Mouse (Mus musculus) embryo, embryonic 10 days (tissue): ENCODE data around the gene Dnah12.
"Not testable (repeated sequence)": the region's sequence is repeated elsewhere in the genome, so short reads cannot be mapped to it uniquely, and the experiment has no call there.

ENCODE experiments used
- DNase-seq: peaks from one replicate; pipeline ENCODE4 v3.0.0-alpha.2; 2015; ENCODE audit warnings: low spot score

Gene Dnah12

DNA sequence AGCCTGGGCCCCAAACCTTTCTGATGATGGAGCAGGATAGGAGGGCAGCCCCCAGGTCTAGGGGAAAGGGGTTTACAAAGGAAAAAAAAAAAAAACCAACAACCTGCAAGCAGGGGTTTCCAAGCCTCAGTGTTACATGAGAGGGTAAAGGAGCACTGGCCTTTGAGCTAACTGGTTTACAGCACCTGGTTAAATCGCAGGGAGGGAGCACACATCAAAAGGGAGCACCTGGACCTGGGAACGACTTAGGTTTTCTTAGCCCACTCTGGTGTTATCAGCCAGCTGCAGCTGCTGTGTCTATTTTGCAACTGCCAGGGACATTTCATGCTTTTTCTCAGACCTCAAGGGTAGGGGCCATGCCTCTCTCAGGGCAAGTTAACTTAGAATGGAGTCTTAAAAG is 26.6 kb downstream of the Dnah12 start:
- DNase-seq: not testable (repeated sequence)

DNA sequence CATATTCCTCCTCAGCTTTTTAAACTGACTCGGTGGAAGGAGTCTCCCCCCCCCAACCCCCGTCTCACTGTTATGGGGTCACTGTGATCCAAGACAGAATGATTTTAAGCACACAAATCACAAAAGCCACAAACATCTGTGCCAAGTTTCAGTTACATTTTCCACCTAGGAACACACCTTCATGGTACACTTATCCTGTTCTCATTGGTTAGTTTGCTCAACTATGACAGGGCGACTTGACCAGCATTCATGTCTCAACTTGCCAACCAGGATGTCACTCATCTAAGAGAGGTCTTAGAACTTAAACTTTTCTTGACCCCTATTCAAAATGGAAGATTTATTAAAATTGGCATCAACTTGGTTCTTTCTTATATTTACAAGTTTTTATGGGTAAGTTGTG is 31.8 kb downstream of the Dnah12 start:
- DNase-seq: no peak

DNA sequence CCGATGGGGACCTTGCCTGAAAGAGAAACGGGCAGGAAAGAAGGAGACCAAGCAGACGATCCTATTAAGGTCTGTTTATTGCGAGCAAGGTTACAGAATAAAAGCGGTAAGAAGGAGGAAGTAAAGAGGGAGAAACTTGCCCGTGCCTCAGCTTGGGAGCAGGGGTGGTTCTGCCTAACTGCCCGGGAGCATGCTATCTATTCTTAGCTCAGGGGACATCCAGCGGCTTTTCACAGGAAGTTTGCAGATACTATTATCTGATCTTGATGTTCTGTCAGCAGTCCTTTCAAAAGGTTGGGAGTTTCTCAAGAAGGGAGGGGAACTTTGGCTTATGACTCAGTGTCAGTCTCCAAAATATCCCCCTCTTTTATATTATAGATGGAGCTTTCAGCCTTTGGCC is 65.5 kb downstream of the Dnah12 start:
- no peak for DNase-seq

DNA sequence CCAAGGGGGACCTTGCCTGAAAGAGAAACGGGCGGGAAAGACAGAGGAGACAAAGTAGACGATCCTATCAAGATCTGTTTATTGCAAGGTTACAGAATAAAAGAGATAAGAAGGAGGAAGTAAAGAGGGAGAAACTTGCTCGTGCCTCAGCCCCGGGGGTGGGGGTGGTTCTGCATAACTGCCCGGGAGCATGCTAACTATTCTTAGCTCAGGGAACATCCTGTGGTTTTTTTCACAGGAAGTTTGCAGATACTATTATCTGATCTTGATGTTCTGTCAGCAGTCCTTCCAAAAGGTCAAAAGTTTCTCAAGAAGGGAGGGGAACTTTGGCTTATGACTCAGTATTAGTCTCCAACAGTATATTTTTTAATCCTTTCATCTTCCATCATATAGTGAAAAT is 71.8 kb downstream of the Dnah12 start:
- DNase-seq: no peak

DNA sequence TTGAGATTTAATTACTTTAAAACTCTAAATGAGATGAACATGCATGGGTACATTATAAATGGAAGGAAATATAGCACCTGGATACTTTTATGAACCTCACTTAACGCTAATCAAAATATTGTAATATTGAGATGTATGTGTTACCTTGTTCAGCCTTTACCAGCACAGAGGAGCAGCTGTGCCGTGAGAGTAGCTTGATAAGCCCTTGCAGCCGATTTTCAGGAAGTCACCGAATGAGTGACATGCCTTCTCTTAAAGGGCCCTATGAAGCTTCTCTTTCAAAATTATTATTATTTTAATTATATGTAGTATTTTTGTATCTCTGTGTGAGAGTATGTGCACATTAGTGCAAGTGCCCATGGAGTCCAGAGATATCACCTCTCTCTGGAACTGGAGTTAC is 75.1 kb downstream of the Dnah12 start:
- DNase-seq: no peak

DNA sequence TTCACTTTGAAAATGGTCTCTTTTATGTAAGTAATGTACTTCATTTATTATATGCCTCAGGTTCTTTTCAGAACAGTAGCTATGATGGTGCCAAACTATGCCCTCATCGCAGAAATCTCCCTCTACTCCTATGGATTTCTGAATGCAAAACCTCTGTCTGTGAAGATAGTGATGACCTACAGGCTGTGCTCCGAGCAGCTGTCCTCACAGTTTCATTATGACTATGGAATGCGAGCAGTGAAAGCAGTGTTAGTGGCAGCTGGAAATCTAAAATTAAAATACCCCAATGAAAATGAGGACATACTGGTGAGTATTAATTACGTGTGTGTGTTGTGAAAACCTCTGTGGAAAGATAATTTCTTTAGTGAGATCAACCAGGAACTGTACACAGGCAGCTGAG is 80.5 kb downstream of the Dnah12 start:
- DNase-seq: no peak

DNA sequence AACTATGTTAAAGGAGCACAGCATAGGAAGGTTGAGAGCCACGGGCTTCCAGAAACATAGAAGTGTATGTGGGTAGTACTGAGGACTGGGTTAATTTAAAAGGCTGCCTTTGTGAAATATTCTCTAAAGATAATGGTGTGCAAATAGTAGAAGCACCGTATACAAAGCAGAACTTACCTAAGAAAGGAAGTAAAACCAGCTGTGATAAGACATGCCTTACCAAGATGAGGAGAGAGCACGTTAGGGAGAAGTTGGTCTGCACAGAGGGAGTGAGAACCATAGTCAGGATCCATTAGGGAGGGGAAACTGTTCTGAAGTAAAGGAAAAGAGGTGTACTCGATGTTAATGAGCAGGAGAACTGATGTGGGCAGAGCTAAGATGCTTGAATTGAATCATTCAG is 90.7 kb downstream of the Dnah12 start:
- no peak for DNase-seq

DNA sequence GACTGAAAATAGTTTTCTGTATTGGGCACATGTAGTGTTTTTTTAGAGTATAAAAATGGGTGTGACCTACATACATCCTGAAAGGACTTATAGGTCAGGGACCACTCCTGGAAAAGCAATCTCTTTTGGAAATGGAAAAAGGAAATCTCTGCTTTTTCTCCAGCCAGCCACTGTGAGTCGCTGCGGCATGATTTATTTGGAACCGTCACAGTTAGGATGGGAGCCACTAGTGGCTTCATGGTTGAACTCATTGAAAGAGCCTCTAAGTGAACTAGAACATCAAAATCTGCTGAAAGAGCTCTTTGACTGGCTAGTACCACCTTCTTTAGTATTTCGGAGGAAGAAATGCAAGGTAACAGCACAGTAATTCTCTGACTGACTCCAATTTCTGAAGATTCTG is 92.6 kb downstream of the Dnah12 start:
- peak; percentile 31 for DNase-seq

DNA sequence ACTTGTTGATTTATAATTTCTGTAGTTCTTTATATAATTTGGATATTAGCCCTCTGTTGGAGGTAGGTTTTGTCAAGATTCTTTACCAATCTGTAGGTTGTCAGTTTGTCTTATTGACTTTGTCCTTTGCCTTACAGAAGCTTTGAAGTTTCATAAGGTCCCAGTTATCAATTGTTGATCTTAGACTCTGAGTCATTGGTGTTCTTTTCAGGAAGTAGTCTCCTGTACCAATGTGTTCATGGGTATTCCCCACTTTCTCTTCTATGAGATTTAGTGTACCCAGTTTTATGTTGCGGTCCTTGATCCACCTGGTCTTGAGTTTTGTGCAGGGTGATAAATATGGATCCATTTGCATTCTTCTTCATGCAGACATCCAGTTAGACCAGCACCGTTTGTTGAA is 101.4 kb downstream of the Dnah12 start:
- no peak for DNase-seq

DNA sequence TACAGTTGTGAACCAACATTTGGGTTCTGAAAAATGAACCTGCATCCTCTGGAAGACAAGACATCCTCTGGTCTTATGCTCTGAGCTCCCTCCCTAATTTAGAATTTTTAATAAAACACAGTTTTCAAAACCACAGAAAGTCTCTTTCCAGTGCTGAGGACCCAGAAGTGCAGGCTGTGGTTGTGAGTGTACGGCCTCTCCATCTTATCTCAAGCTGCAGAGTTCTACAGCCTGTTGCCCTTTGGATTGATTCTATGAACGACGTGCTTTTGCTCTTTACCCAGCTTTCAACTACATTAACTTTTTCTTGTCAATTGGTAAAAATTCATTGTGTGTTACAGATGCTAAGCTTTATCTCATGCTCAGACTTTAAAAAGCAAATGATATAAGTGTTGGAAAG is 105.3 kb downstream of the Dnah12 start:
- no peak for DNase-seq

DNA sequence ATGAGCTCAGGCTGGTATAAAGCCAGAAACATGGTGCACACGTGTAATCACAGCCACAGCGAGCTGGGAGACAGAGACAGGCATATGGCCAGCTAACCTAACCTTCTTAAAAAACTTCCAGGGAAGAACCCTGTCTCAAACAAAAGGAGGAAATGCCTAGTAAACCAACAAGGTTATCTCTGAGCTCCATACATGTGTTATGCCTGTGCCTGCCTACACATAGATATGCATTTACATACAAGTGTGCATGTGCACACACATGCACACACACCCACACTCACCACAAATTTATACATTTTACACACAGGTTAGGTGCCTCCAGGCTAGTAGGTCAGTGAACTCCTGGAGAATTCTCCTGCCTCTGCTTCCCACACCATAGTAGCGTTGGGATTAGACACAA is 106.2 kb downstream of the Dnah12 start:
- DNase-seq: no peak

DNA sequence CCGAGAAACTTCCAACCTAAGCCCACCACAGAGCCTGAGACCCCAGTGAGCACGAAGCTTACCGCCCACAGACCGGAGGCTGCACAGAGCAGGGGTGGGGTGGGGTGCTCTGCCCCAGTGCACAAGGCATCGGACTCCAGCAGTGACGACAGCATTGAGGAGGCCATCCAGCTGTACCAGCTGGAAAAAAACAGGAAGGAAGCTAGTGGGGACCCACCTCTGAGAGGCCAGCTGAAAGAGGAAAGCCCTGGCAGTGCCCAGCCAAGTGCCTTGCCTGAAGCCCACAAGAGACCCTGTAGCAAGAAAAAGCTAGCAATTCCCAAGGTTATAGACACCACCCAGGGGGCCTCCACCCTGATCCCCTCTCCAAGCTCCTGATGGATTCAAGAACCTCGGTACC is 112.4 kb downstream of the Dnah12 start:
- DNase-seq: no peak

DNA sequence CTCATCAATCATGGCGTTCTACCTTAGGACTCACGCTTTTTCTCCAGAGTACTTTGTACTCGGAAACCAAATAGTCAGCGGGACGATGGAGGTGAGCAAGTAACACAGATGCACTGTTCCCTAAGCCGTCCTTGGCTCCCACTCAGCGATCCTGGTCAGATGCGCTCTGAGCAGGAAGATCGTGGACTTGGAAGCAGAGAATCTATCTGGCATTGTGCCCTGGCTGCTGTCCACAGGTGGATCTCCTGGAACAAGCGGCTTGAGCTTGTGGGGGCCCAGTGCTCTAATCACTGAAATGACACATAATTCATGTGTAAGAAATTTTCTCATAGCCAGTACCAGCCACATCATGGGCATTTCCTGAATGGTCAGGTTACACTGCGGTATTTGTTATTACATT is 119.7 kb downstream of the Dnah12 start:
- DNase-seq: no peak

DNA sequence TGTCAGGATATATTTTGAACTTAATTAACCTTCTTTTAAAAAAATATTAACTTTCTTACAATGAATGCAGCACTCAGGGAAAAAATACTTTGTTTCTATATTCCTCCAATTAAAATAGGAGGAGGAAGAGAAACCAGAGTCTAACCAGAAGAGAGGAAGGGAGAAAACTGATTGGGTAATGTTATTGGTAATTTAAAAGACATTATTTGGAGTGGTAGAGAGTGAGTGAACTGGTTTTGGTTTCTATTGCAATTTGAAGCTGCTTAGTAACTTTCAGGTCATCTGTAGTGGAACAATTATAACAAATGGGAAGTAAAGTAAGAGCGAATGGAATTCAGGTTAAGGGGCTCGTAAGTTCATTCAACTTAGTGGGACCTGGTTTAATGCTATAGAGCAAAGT is 120.8 kb downstream of the Dnah12 start:
- no peak for DNase-seq

DNA sequence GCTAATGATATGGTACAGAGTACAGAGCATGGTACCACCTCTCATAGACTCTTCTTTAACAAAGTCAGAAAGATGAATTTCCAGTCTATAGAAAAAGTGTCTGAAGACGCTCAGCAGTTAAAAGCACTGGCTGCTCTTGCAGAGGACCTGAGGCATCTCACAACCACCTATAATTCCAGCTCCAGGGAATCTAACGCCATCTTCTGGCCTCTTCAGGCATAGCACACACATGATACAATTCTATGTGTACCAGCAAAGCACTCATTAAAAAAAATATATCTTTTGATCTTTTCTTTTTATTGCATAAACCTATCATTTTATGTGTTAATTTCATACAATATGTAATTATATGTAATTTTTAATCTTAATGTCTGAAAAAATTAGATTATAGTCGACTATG is 121.8 kb downstream of the Dnah12 start:
- no peak for DNase-seq

DNA sequence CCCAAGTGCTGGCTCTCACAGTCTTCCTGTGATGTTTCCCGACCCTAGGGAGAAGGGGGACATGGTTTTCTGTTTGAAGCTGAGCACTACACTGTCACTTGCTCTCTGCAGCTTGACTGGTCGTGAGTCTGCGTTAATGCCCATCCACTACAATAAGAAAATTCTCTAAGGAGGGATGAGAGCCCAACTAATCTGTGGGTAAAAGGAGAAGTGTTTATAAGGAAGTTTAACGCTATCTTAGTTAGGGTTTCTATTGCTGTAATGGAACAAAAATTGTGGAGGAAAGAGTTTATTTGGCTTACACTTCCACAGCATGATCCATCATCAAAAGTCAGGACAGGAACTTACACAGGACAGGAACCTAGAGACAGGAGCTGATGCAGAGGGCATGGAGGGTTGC is 123.7 kb downstream of the Dnah12 start:
- no peak for DNase-seq

DNA sequence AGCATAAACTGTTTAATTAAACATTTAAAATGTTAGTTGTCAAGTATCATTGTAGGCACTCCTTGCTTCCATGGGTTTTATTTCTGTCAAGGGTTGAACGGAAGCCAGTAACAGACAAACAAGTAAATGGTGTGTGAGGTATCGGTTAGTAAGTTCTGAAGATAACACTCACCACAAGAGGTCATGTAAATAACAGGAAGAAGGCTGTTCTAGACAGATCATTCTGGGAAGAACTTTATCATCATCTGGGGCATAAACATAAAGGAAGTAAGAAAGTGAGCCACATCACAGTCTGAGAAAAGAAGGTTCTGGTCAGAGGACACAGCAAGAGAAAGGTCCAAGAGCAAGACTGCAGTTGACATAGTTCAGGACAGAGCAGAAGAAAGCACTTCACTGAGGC is 132.9 kb downstream of the Dnah12 start:
- DNase-seq: no peak

DNA sequence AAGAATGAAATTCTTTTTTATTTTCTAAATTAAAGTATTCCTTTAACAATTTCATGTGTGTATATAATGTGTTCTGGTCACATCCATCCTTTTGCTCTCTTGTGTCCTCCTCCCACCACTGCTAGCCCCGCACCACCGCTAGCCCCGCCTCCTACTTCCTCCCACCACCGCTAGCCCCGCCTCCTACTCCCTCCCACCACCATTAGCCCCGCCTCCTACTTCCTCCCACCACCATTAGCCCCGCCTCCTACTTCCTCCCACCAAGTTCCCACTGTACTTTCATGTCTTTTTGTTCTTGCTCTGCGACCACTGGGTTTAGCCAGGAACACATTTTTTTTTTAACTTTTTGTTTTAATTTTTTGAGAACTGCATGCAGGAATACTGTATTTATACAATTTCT is 160.0 kb downstream of the Dnah12 start:
- no peak for DNase-seq

DNA sequence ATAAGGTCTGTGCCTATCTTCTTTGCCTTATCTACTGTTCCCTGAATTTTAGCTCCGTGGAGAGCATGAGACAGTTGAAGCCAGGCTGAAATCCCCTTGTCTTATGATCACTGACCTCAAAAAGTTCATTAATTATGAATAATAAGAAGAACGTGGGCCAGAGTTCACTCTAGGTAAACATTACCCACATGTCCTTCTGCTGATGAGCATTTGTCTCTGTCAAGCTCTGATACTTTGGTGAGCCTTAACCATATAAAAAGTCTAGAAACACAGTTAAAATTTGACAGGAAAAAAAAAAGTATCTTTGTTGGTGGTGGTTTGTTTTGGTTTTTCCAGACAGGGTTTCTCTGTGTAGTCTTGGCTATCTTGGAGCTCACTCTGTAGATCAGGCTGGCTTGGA is 161.0 kb downstream of the Dnah12 start:
- DNase-seq: no peak

DNA sequence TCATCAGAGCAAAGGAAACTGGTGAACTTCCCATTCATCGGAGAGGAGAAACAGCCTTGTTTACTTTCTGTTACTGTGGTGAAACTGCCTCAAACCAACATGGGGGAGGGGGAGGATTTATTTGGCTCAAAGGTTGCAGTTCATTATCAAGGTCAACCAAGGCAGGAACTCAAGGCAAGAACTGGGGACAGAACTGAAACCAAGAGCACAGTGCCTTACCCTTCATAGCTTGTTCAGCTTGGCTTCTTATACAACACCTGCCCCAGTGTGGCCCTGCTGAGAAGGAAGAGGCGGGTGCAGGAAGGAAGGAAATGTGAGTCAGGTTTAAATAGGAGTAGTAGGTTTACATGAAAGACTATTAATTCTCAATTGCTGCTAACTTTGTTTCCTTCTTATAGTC is 165.3 kb downstream of the Dnah12 start:
- DNase-seq: no peak

DNA sequence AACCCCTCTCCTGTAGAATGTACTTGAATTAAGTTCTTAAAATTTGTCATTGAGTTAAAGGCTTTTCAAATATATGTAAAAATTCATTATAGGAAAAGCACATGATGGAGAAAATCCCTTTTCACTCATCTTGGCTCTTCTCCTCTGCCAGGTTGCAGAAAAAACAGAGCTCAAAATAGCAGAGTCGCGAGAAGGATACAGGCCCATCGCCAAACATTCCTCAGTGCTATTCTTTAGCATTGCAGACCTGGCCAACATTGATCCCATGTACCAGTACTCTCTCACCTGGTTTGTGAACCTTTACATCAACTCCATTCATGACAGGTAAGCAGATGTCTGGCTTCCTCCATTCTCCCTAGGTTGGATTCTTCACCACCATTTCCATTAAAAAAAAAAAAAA is 165.9 kb downstream of the Dnah12 start:
- DNase-seq: no peak

DNA sequence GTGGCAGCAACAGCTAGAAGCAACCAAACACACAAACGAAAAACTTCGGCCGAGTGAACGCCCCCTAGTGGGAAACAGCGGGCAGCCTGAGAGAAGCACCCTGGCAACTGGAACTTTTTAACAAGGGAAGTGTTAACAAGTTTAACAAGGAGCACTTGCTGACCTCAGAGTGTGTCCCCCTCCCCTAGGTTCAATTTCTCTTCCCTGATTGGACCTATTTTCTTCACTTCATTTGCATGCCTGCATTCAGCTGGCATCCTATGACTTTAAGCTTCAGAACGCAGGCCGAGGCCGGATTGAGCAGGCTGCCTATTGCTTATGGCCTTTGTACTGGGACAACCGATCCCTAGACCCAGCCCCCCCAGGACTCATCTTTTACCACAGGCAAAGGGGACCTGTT is 174.3 kb downstream of the Dnah12 start:
- DNase-seq: no peak

DNA sequence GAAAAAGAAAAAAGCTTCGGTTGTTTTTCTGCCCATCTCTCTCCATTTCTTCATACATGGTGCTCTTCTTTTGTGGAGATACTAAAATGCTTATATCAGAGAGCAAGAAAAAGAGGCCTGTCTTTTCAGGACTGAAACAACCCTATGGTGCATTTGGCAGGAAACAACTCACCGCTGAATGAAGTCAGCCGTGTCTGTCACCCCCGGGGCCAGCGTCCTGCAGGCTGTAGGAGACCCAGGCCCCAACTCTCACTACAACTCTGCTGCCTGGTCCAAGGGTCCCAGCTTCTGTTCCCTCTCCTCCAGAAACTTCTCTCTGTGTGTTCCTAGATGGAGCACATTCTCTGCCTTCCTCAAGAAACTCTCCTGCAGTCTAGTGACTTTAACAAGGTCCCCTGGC is 175.2 kb downstream of the Dnah12 start:
- no peak for DNase-seq

DNA sequence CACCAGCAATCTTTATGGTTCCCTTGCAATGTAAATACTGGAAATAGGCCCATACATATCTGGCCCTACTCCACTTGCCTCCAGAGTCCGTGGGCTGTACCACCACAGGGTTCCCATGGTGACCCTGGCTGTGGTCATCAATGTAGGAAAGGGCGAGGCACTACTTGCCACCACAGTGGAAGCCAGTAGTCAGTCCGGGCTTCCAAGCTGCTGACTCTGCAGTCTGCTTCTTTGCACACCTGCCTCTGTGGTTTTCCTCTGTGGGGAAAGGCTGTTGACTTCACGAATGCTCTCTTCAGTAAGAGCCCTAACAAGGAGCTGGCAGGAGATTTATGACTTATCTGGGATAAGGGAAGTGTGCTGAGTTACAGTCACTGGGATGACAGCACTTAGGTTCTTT is 185.7 kb downstream of the Dnah12 start:
- no peak for DNase-seq

DNA sequence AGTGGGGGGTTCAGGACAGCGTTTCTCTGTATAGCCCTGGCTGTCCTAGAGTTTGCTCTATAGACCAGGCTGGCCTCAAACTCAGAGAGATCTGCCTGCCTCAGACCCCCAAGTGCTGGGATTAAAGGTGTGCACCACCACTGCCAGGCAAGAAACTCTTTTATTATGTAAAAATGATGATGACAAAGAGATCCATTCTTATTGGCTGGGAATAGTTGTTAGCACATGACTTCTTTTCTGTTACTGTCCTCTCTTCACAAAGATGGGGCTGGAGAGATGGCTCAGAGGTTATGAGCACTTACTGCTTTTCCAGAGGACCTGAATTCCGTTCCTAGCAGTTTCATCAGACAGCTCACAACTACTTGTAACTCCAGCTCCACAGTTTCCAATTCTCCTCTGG is 186.9 kb downstream of the Dnah12 start:
- DNase-seq: no peak

DNA sequence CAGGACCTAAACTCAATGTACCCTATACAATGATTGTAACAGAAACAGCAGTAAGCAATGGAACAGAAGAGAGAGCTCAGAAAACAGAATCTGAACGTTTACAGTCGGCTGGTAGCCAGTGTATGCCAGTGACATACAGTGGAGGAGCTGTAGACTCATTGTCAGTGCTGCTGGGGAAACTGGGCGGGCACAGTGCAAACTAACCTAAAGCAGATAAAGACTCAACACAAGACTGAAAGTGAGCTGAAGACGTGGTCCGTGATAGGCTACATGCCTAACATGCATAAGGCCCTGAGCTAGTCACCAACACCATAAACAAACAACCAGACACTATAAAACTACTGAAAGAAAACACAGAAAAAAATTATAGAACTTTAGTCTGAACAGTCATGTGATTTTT is 188.6 kb downstream of the Dnah12 start:
- DNase-seq: no peak
